Mouse (Mus musculus) embryonic facial prominence, embryonic 13.5 days (tissue): ENCODE data around the gene Rhox4g. TPM values are rescaled to one million over a fixed set of nuclear protein-coding genes. Genes with fewer than 3 reads are reported as not detected.
"Not testable (repeated sequence)": the region's sequence is repeated elsewhere in the genome, so short reads cannot be mapped to it uniquely, and the experiment has no call there.

ENCODE experiments used
- ATAC-seq: fragments of 200-750 bp; cut with Nextera tagmentation; 2 replicates; pipeline ENCODE4 v1.8.0; 2017; ENCODE audit warnings: low read depth; ENCODE audit not compliant: insufficient number of reproducible peaks, insufficient read depth, low FRiP score, low TSS enrichment
- H3K27ac ChIP-seq: fragments of 300-500 bp; sonication (generic); 2 replicates; pipeline ENCODE4 v1.5.1; 2015; ENCODE audit warnings: moderate library complexity, mild to moderate bottlenecking, inconsistent platforms
- H3K27me3 ChIP-seq: fragments of 300-500 bp; sonication (generic); 2 replicates; pipeline ENCODE4 v1.6.1; 2015; ENCODE audit warnings: mild to moderate bottlenecking, inconsistent platforms
- H3K36me3 ChIP-seq: fragments of 300-500 bp; sonication (generic); 2 replicates; pipeline ENCODE4 v1.6.1; 2015; ENCODE audit warnings: mild to moderate bottlenecking, inconsistent platforms
- H3K4me1 ChIP-seq: fragments of 300-500 bp; sonication (generic); 2 replicates; pipeline ENCODE4 v1.6.1; 2015; ENCODE audit warnings: inconsistent platforms
- H3K4me2 ChIP-seq: fragments of 300-500 bp; sonication (generic); 2 replicates; pipeline ENCODE4 v1.6.1; 2015; ENCODE audit warnings: moderate library complexity, mild to moderate bottlenecking, inconsistent platforms
- H3K4me3 ChIP-seq: fragments of 300-500 bp; sonication (generic); 2 replicates; pipeline ENCODE4 v1.5.1; 2015; ENCODE audit warnings: mild to moderate bottlenecking, inconsistent platforms
- H3K9ac ChIP-seq: fragments of 300-500 bp; sonication (generic); 2 replicates; pipeline ENCODE4 v1.6.1; 2015; ENCODE audit warnings: mild to moderate bottlenecking, inconsistent platforms
- H3K9me3 ChIP-seq: fragments of 300-500 bp; sonication (generic); 2 replicates; pipeline ENCODE4 v1.6.1; 2016; ENCODE audit warnings: inconsistent platforms
- WGBS: fragments of 180-500 bp; shearing (Covaris S2); methylation state at CpG from one replicate; pipeline ENCODE4 v1.1.7; 2015; ENCODE audit warnings: mixed read lengths; 5-methylcytosine and 5-hydroxymethylcytosine counted together
- polyA plus RNA-seq: library from polyadenylated mRNA; unstranded; fragments of >200 nt; fragmentation: Nextera tagmentation; extraction: Ambion mirVana; gene quantifications from 2 replicates; pipeline ENCODE4 v1.2.1, GENCODE M21; 2015

The Rhox4g gene
- not detected in 2 replicates for polyA plus RNA-seq

DNA sequence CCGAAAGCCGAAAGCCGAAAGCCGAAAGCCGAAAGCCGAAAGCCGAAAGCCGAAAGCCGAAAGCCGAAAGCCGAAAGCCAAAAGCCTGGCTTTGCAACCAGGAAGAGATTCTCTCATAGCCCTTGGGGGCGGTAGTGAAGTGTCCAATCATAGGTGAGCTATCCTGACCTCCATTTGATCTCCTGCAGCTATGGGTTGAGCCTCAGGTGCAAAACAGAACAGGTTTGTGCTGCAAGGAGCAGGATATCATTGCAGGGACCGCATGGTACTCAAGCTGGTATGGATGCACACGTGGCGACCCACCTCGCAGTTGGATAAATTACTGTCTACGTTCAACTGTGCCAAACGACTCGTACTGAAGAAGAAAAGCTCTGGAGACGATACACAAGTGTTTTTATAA, at the start of gene Rhox4g:
Gene Rhox4g, minus strand, starts transcription at position 101 of the 400 bp plus-strand sequence.
- H3K27me3 ChIP-seq, H3K36me3 ChIP-seq, H3K4me3 ChIP-seq, H3K27ac ChIP-seq, H3K4me2 ChIP-seq, H3K4me1 ChIP-seq, H3K9me3 ChIP-seq, ATAC-seq, H3K9ac ChIP-seq: not testable (repeated sequence)
- 87% methylated on average over 18 of the region's 20 CpGs for WGBS

GRCm38 (mm10) chrX:37692261-37692660, 41.1 kb upstream of the Rhox4g start:
- H3K9me3 ChIP-seq: no peaks in the 10 kb centered on the region
- H3K4me1 ChIP-seq: no peaks in the 10 kb centered on the region
- H3K27me3 ChIP-seq: no peaks in the 10 kb centered on the region
- WGBS: 79% methylated on average over 2 of the region's 2 CpGs
- no peak overlapping the region for H3K4me3 ChIP-seq
- no peak overlapping the region for H3K27ac ChIP-seq
- H3K9ac ChIP-seq: no peak overlapping the region
- H3K36me3 ChIP-seq: no peaks in the 10 kb centered on the region
- ATAC-seq: no peak
- no peak overlapping the region for H3K4me2 ChIP-seq

DNA sequence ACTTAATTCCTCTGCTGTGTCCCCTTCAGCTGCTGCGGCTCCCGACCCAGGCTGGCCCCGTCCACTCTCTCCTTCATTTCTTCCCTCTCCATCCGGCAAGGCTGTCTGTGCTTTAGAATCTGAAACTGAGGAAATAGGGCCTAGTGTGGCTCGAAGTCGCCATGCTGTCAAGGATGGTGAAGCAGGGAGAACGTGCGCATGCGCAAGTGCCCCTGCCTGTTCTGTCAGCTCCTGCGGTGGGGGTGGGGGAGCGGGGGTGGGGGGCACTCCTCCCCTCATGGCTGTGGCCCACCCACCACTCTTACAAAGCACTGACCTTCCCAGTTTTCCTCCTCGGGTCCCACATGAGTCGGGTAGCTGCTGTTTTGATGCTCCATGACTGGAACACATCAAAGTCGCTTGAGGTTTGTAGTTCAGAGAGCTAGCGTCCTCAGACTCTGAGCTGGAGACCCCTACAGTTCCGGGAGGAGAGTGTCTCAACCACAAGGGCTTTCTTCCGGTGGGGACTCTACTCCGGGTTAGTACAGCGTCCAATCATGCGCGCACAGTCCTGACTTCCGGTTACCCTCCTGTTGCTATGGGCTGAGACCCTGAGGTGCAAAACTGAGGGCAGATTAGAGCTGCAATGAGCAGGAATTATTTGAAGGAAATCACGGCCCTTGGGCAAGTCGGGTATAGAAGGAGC, 32.0 kb upstream of the Rhox4g start:
- no peak overlapping the region for H3K4me2 ChIP-seq
- WGBS: 84% methylated on average over 24 of the region's 24 CpGs
- no peaks in the 10 kb centered on the region for H3K36me3 ChIP-seq
- H3K4me1 ChIP-seq: no peaks in the 10 kb centered on the region
- no peak for ATAC-seq
- H3K27ac ChIP-seq: no peak overlapping the region
- H3K9me3 ChIP-seq: no peaks in the 10 kb centered on the region
- no peak overlapping the region for H3K9ac ChIP-seq
- H3K4me3 ChIP-seq: no peak overlapping the region
- no peaks in the 10 kb centered on the region for H3K27me3 ChIP-seq

DNA sequence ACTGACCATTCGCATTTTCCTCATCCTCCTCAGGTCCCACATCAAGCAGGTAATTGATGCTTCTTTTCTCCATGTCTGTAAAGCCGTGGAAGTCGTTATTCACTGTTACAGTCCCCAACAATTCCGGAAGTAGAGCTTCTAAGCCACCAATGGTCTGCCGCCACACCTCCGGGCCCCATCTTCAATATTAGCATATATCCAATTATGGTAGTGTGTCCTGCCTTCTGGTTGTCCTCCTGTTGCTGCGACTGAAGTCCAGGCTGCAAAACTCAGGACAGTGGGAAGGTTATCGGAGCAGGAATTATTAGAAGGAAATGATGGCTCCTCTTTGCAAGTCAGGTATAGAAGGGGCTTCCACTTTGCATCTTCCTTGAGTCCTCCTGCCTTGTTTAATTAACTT, 22.1 kb upstream of the Rhox4g start, which contains the start of gene Rhox2h:
Gene Rhox2h, minus strand, starts transcription at position 101 of the 400 bp plus-strand sequence.
- 84% methylated on average over 8 of the region's 8 CpGs for WGBS
- not testable (repeated sequence) for ATAC-seq

GRCm38 (mm10) chrX:37668664-37669063, 17.5 kb upstream of the Rhox4g start, which contains the start of gene Rhox3h:
Gene Rhox3h, minus strand, starts transcription at chrX:37668764.
- not testable (repeated sequence) for ATAC-seq, H3K4me1 ChIP-seq, H3K4me3 ChIP-seq, H3K27me3 ChIP-seq, H3K4me2 ChIP-seq, H3K9me3 ChIP-seq, H3K27ac ChIP-seq, H3K9ac ChIP-seq, H3K36me3 ChIP-seq
- WGBS: 100% methylated on average over 1 of the region's 3 CpGs

More for the DNA sequence above, 22.1 kb upstream of the Rhox4g start, which contains the start of gene Rhox2h:
- not testable (repeated sequence) for H3K27ac ChIP-seq, H3K36me3 ChIP-seq, H3K4me3 ChIP-seq, H3K4me2 ChIP-seq, H3K4me1 ChIP-seq, H3K9me3 ChIP-seq, H3K9ac ChIP-seq, H3K27me3 ChIP-seq

GRCm38 (mm10) chrX:37643370-37643769, 7.8 kb downstream of the Rhox4g start, which contains the start of gene Rhox2g:
Gene Rhox2g, minus strand, starts transcription at chrX:37643470.
- not testable (repeated sequence) for H3K9me3 ChIP-seq

GRCm38 (mm10) chrX:37628512-37628911, 22.6 kb downstream of the Rhox4g start, which contains the start of gene Rhox3g:
Gene Rhox3g, minus strand, starts transcription at chrX:37628612.
- H3K4me1 ChIP-seq, H3K4me2 ChIP-seq, H3K27me3 ChIP-seq, H3K9me3 ChIP-seq, H3K36me3 ChIP-seq, H3K4me3 ChIP-seq, H3K27ac ChIP-seq, H3K9ac ChIP-seq, ATAC-seq: not testable (repeated sequence)
- 87% methylated on average over 2 of the region's 2 CpGs for WGBS

More at GRCm38 (mm10) chrX:37643370-37643769, 7.8 kb downstream of the Rhox4g start, which contains the start of gene Rhox2g:
- H3K4me1 ChIP-seq, H3K4me2 ChIP-seq, H3K36me3 ChIP-seq, ATAC-seq, H3K27ac ChIP-seq, H3K27me3 ChIP-seq, H3K9ac ChIP-seq, H3K4me3 ChIP-seq: not testable (repeated sequence)
- 90% methylated on average over 6 of the region's 6 CpGs for WGBS

GRCm38 (mm10) chrX:37607604-37608003, 43.5 kb downstream of the Rhox4g start, which contains the start of gene Rhox4f:
Gene Rhox4f, minus strand, starts transcription at chrX:37607704.
- WGBS: 93% methylated on average over 17 of the region's 19 CpGs
- H3K36me3 ChIP-seq, H3K27me3 ChIP-seq, H3K9me3 ChIP-seq, H3K4me3 ChIP-seq, ATAC-seq, H3K9ac ChIP-seq, H3K27ac ChIP-seq, H3K4me2 ChIP-seq, H3K4me1 ChIP-seq: not testable (repeated sequence)

Other genes with a start within 250 kb of the Rhox4g start
- not detected in 2 replicates for gene Rhox2b, start 239.3 kb downstream of the Rhox4g start, polyA plus RNA-seq
- gene Rhox4b, start 218.8 kb downstream of the Rhox4g start, polyA plus RNA-seq: 0.87 TPM in 1 of 2 replicates, not detected in the other
- gene Rhox2c, start 197.6 kb downstream of the Rhox4g start, polyA plus RNA-seq: 0.45 TPM in 1 of 2 replicates, not detected in the other
- gene Rhox3c, start 192.7 kb downstream of the Rhox4g start, polyA plus RNA-seq: not detected in 2 replicates
- gene Rhox4c, start 171.0 kb downstream of the Rhox4g start, polyA plus RNA-seq: not detected in 2 replicates
- gene Rhox2d, start 157.9 kb downstream of the Rhox4g start, polyA plus RNA-seq: not detected in 2 replicates
- gene Rhox4d, start 137.0 kb downstream of the Rhox4g start, polyA plus RNA-seq: 0.62 TPM in 1 of 2 replicates, not detected in the other
- not detected in 2 replicates for gene Rhox2e, start 120.9 kb downstream of the Rhox4g start, polyA plus RNA-seq
- gene Rhox3e, start 109.3 kb downstream of the Rhox4g start, polyA plus RNA-seq: not detected in 2 replicates
- gene Rhox4e, start 93.9 kb downstream of the Rhox4g start, polyA plus RNA-seq: 0.70 TPM in 1 of 2 replicates, not detected in the other
- not detected in 2 replicates for gene Rhox2f, start 79.9 kb downstream of the Rhox4g start, polyA plus RNA-seq
- gene Rhox3f, start 70.3 kb downstream of the Rhox4g start, polyA plus RNA-seq: not detected in 2 replicates
- not detected in 2 replicates for gene Rhox4f, start 43.6 kb downstream of the Rhox4g start, polyA plus RNA-seq
- gene Rhox3g, start 22.7 kb downstream of the Rhox4g start, polyA plus RNA-seq: not detected in 2 replicates
- not detected in 2 replicates for gene Rhox2g, start 7.9 kb downstream of the Rhox4g start, polyA plus RNA-seq
- gene Rhox3h, start 17.4 kb upstream of the Rhox4g start, polyA plus RNA-seq: not detected in 2 replicates
- gene Rhox2h, start 21.9 kb upstream of the Rhox4g start, polyA plus RNA-seq: not detected in 2 replicates
- gene Rhox5, start 153.5 kb upstream of the Rhox4g start, polyA plus RNA-seq: 1.8 and 1.9 TPM in 2 replicates
- gene Rhox6, start 175.6 kb upstream of the Rhox4g start, polyA plus RNA-seq: not detected in 2 replicates
- not detected in 2 replicates for gene Rhox7a, start 180.4 kb upstream of the Rhox4g start, polyA plus RNA-seq
- not detected in 2 replicates for gene Rhox8, start 227.6 kb upstream of the Rhox4g start, polyA plus RNA-seq
- not detected in 2 replicates for gene Rhox7b, start 245.9 kb upstream of the Rhox4g start, polyA plus RNA-seq